Mouse (Mus musculus) granulocyte monocyte progenitor cell, adult 5-6 weeks (primary cell): ENCODE data around the gene Vmn2r115. TPM values are rescaled to one million over a fixed set of nuclear protein-coding genes. Genes with fewer than 3 reads are reported as not detected.
"Not testable (repeated sequence)": the region's sequence is repeated elsewhere in the genome, so short reads cannot be mapped to it uniquely, and the experiment has no call there.

Experiments used
- ATAC-seq: replicated peaks from 2 replicates; pipeline ENCODE4 v1.8.0; 2016; ENCODE audit warnings: mild to moderate bottlenecking, moderate TSS enrichment, inconsistent platforms; ENCODE audit not compliant: poor library complexity, severe bottlenecking
- total RNA-seq, 2 experiments: library from RNA; stranded (forward) in 1 of 2; stranded (reverse) in 1 of 2; fragments of 200-712, 200-1000 nt in 1 of 2; fragments of >200 nt in 1 of 2; fragmentation: Nextera tagmentation in 1 of 2; gene quantifications; 2 replicates each; pipeline ENCODE4 v1.2.3; 2014 to 2017

Gene Vmn2r115
- total RNA-seq (2014; fragmentation: Nextera tagmentation) (not detected in 2 replicates), total RNA-seq (2017) (not detected in 2 replicates)

GRCm38 (mm10) chr17:23343441-23343840 lies at the start of gene Vmn2r115:
Gene Vmn2r115, plus strand, starts transcription at chr17:23343741.
- ATAC-seq = not testable (repeated sequence)

DNA sequence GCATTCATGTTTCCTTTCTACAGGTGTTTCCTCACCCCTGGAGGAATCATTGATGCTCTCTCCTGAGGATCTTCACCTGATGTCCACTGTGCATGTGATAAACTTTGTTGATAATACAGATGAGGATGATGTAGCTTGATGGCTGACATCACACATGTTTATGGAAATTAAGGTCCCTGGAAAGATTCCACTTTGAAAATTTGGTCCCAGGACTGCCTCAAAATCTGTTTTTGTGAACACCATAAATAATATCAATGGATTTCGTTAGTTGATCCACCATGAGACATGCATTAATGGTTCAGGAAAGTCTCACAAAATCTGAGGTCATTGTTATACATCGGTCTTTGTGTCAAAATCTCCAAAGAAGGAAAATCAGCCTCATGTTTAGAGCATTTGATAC lies 31.1 kb upstream of the Vmn2r115 start, which contains the start of gene Vmn2r114:
Gene Vmn2r114 (minus strand): TSS at position 101 of the 400 bp plus-strand sequence.
- not testable (repeated sequence) for ATAC-seq

GRCm38 (mm10) chr17:23330657-23331056 lies 12.9 kb upstream of the Vmn2r115 start:
- no peak for ATAC-seq

- no peak for ATAC-seq
These were observed 8.1 kb downstream of the Vmn2r115 start for GRCm38 (mm10) chr17:23351644-23352043.

DNA sequence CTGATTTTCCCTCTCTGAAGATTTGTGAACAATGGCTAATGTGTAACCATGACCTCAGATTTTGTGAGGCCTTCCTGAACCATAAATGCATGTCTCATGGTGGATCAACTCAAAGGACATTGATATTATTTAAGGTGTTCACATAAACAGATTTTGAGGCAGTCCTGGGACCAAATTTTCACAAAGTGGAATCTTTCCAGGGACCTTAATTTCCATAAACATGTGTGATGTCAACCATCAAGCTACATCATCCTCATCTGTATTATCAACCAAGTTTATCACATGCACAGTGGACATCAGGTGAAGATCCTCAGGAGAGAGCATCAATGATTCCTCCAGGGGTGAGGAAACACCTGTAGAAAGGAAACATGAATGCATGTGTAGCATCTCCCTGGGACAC lies 40.8 kb downstream of the Vmn2r115 start, which contains the start of gene Vmn2r116:
Gene Vmn2r116 (plus strand): TSS at position 301 of the 400 bp plus-strand sequence.
- ATAC-seq = not testable (repeated sequence)

Other genes with a start within 250 kb of the Vmn2r115 start
- 4.9 and 16.2 TPM in 2 replicates for gene Zfp40, start 150.5 kb upstream of the Vmn2r115 start, total RNA-seq (2014; fragmentation: Nextera tagmentation)
- gene Zfp40, start 150.5 kb upstream of the Vmn2r115 start, total RNA-seq (2017) = 5.7 and 17.1 TPM in 2 replicates
- gene Vmn2r114, start 31.2 kb upstream of the Vmn2r115 start, total RNA-seq (2014; fragmentation: Nextera tagmentation) = not detected in 2 replicates
- not detected in 2 replicates for gene Vmn2r114, start 31.2 kb upstream of the Vmn2r115 start, total RNA-seq (2017)
- gene Vmn2r116, start 40.9 kb downstream of the Vmn2r115 start, total RNA-seq (2014; fragmentation: Nextera tagmentation) = not detected in 2 replicates
- not detected in 2 replicates for gene Vmn2r116, start 40.9 kb downstream of the Vmn2r115 start, total RNA-seq (2017)
- gene Vmn2r117, start 136.0 kb downstream of the Vmn2r115 start, total RNA-seq (2014; fragmentation: Nextera tagmentation) = not detected in 2 replicates
- not detected in 2 replicates for gene Vmn2r117, start 136.0 kb downstream of the Vmn2r115 start, total RNA-seq (2017)
- 4.9 and 6.9 TPM in 2 replicates for gene Zfp213, start 220.5 kb downstream of the Vmn2r115 start, total RNA-seq (2014; fragmentation: Nextera tagmentation)
- gene Zfp213, start 220.5 kb downstream of the Vmn2r115 start, total RNA-seq (2017) = 9.7 and 10.7 TPM in 2 replicates